Mouse (Mus musculus) heart, adult 2 months (tissue): ENCODE measurements around the gene Fgd6.

Source experiments
- CTCF ChIP-seq: fragments of 200-600 bp; IDR thresholded peaks from 2 replicates; pipeline ENCODE4 v1.8.1; 2022; ENCODE audit warnings: antibody characterized with exemption, mild to moderate bottlenecking, moderate library complexity
- POLR2A ChIP-seq: fragments of 200-500 bp; IDR thresholded peaks from 2 replicates; pipeline ENCODE4 v1.6.1; 2011; ENCODE audit warnings: mild to moderate bottlenecking, low read depth, low read length, control low read depth; ENCODE audit not compliant: insufficient read depth

DNA sequence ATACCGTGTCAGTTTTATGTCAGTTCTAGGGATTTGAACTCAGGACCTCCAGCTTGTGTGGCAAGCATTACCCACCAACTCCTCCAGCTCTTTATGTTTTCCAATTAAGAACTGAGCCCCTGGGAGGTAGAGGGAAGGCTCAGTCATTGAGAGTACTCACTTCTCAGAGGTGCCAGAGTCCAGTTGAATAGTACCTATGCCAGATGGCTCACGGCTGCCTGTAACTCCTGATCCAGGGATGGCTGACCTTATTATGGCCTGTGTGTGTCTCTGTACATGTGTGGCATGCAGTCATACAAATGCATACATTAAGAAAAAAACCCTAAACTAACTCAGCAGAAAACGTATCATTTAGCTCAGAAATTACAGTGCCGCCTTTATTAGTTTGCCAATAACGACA lies 14.9 kb downstream of the Fgd6 start:
- TF ChIP-seq POLR2A (no peak), CTCF (no peak)
